Mouse (Mus musculus): ENCODE measurements at regions not wholly inside any gene's neighbourhood (a gene's known extent, or its start where the extent isn't known, plus 50 kb on each side); places are given as distances from the start of the nearest gene placed in this dataset.

DNA sequence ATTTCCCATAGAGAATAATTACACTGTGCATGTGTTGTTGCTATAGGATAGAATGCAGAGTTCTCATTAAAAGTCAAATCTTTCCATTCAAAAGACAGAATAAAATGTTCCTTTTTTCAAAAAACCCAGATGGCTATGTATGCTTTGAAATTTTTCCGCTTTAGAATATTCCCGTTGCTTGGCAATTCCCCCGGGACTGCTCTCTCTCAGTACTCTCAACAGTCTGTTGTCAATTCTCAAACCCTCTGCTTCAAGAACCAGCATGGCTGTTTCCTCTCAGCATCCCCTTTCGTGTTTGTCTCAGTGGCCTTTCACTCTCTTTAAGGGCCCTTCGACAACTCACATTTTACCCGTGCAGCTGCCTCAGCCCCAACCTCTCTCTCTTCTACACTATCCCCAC lies 372.5 kb upstream of the Intu start:
- TF ChIP-seq CTCF (IDR thresholded peaks at IDR 0.05; ENCODE audit: control insufficient read depth, insufficient read depth, insufficient replicate concordance, low read depth, low read length) (no peak), POLR2A (IDR thresholded peaks at IDR 0.05; ENCODE audit: control insufficient read depth, low read depth, low read length) (no peak)

Data from testis, adult 2 months (tissue).